Mouse (Mus musculus) limb, embryonic 11.5 days (tissue): Measurements from ENCODE around the gene Sh3pxd2a. TPM values are rescaled to one million over a fixed set of nuclear protein-coding genes. Genes with fewer than 3 reads are reported as not detected.

Experiments used
- ATAC-seq: fragments of 200-750 bp; cut with Nextera tagmentation; 2 replicates; pipeline ENCODE4 v1.8.0; 2017; ENCODE audit warnings: low read depth; ENCODE audit not compliant: insufficient number of reproducible peaks, low FRiP score, low TSS enrichment
- DNase-seq: peaks from one replicate; pipeline ENCODE4 v3.0.0-alpha.2; 2015; ENCODE audit warnings: low spot score
- H3K27ac ChIP-seq: fragments of 300-500 bp; sonication (generic); replicated peaks from 2 replicates; pipeline ENCODE4 v1.5.1; 2014; ENCODE audit warnings: low read depth, mild to moderate bottlenecking, low read length
- H3K27me3 ChIP-seq: fragments of 300-500 bp; sonication (generic); 2 replicates; pipeline ENCODE4 v1.6.1; 2014; ENCODE audit warnings: mild to moderate bottlenecking, low read length, mixed read lengths; ENCODE audit not compliant: control insufficient read depth, insufficient read depth
- H3K36me3 ChIP-seq: fragments of 300-500 bp; sonication (generic); 2 replicates; pipeline ENCODE4 v1.6.1; 2014; ENCODE audit warnings: mild to moderate bottlenecking, low read length, moderate library complexity, mixed read lengths; ENCODE audit not compliant: control insufficient read depth, insufficient read depth
- H3K4me1 ChIP-seq: fragments of 300-500 bp; sonication (generic); 2 replicates; pipeline ENCODE4 v1.6.1; 2014; ENCODE audit warnings: low read length, mixed read lengths; ENCODE audit not compliant: control insufficient read depth, insufficient read depth
- H3K4me2 ChIP-seq: fragments of 300-500 bp; sonication (generic); 2 replicates; pipeline ENCODE4 v1.6.1; 2014; ENCODE audit warnings: low read depth, mild to moderate bottlenecking, moderate library complexity; ENCODE audit not compliant: severe bottlenecking
- H3K4me3 ChIP-seq: fragments of 300-500 bp; sonication (generic); 2 replicates; pipeline ENCODE4 v1.5.1; 2014; ENCODE audit warnings: low read depth, low read length
- H3K9ac ChIP-seq: fragments of 300-500 bp; sonication (generic); 2 replicates; pipeline ENCODE4 v1.6.1; 2014; ENCODE audit warnings: mild to moderate bottlenecking, low read length
- H3K9me3 ChIP-seq: fragments of 300-500 bp; sonication (generic); 2 replicates; pipeline ENCODE4 v1.6.1; 2016; ENCODE audit warnings: low read length; ENCODE audit not compliant: control insufficient read depth
- WGBS: fragments of 180-500 bp; shearing (Covaris S2); extraction: QIAGEN DNeasy Blood & Tissue Kit; methylation state at CpG from one replicate; pipeline ENCODE4 v1.1.7; 2014; 5-methylcytosine and 5-hydroxymethylcytosine counted together
- polyA plus RNA-seq: library from polyadenylated mRNA; unstranded; fragments of >200 nt; fragmentation: Nextera tagmentation; extraction: Ambion mirVana; gene quantifications from 2 replicates; pipeline ENCODE4 v1.2.1, GENCODE M21; 2014

The Sh3pxd2a gene
- polyA plus RNA-seq, 1 experiment from 2014 or later, result 10.4 TPM

DNA sequence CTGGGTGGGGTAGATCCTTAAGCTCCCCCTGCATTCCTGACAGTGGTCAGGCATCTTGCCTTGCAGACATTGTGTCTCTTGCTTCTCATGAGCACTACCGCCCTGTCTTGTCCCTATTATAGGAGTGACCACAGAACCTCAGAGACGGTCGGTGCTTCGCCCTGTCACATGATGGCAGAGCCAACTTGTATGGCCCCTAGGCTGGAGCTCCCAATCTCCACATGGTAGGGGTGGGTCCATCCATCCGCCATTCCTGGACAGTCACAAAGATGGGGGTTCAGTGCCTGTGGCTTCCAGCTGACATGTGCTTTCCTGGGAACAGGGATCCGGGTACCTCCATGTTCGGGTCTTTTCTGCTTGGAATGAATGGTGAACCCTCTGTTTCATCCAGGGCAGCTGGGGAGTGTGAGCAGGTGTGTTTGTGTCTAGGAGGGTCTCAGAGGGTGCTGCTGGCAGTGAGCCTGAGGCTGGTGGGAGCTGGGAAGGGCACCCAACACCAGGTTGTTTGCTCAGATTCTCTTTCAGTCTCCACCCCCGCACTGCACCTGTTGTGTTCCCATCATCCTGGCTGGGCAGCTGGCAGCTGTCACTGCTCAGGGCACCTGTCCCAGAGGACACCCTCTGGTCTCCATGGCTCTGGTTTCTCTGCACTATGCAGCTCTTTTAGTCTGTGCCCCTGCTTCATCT lies 241.9 kb downstream of the Sh3pxd2a start:
- DNase-seq (no peak), ATAC-seq (peak; percentile 31; the same call in 1 of the 2 replicates)
- H3K9me3 ChIP-seq, result no peaks in the 10 kb centered on the region
- no peak overlapping the region for H3K4me2 ChIP-seq
- no peak overlapping the region for H3K9ac ChIP-seq
- H3K36me3 ChIP-seq, result no peaks in the 10 kb centered on the region
- H3K27me3 ChIP-seq, result no peaks in the 10 kb centered on the region
- H3K4me1 ChIP-seq, result no peaks in the 10 kb centered on the region
- 85% methylated on average over 8 of the region's 8 CpGs for WGBS
- H3K27ac ChIP-seq, result no peak overlapping the region
- H3K4me3 ChIP-seq, result no peak overlapping the region

DNA sequence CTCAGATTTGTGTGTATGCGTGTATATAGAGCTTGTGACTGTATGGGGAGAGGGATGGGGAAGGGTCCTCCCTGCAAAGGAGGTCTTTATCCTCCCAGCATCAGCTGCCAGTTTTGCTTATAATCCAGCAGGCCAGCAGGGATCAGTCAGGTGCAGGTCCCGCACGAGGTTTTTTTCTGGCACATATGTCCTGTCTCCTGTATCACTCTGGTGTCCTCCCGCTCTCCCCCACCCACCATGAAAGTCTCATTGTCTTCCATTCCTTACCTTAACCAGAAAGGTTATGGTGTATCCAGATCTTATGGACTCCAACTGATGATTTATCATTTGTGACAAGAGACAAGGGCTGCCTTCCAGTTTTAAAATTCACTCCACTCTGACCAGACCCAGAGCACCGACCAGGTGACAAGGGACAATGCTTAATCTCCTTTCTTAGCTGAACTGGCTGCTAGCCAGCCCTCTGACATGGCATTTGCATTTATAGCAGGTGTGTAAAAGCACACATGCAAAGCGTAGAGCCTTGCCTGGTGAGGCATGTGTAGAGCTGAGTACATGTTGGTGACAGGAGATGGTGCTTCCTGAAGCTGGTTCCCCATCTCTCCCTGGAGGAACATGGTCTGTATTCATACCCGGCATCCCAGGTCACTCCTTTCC lies 242.6 kb downstream of the Sh3pxd2a start:
- 81% methylated on average over 7 of the region's 7 CpGs for WGBS

DNA sequence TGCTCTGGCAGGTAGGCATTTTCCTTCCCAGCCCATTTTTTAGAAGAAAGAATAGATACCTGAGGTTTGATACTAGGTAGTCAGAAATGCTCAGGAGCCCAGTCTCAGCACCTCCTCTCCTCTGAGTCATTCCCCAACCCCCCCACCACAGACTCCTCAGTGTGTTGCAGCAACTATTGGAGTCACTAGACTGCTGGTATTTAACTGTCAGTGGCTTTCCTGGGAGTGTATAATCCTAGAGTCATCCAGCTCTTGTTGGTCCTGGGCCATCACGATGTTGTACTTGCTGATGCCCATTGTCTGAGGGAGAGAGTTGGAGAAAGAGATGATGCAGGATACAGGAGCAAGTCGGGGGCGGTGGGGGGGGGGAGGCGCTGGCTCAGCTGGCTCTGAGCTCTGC lies 243.2 kb downstream of the Sh3pxd2a start:
- Histone ChIP-seq H3K9me3 (no peaks in the 10 kb centered on the region), H3K9ac (no peak overlapping the region), H3K36me3 (no peaks in the 10 kb centered on the region), H3K4me2 (no peak overlapping the region), H3K27me3 (no peaks in the 10 kb centered on the region), H3K4me3 (no peak overlapping the region), H3K27ac (no peak overlapping the region), H3K4me1 (no peaks in the 10 kb centered on the region)
- no peak for DNase-seq
- 84% methylated on average over 4 of the region's 4 CpGs for WGBS
- no peak for ATAC-seq

More for the DNA sequence above, 242.6 kb downstream of the Sh3pxd2a start:
- Histone ChIP-seq H3K4me3 (no peak overlapping the region), H3K4me1 (no peaks in the 10 kb centered on the region), H3K27me3 (no peaks in the 10 kb centered on the region), H3K9ac (no peak overlapping the region), H3K27ac (no peak overlapping the region), H3K9me3 (no peaks in the 10 kb centered on the region), H3K4me2 (no peak overlapping the region), H3K36me3 (no peaks in the 10 kb centered on the region)
- ATAC-seq (no peak), DNase-seq (no peak)

DNA sequence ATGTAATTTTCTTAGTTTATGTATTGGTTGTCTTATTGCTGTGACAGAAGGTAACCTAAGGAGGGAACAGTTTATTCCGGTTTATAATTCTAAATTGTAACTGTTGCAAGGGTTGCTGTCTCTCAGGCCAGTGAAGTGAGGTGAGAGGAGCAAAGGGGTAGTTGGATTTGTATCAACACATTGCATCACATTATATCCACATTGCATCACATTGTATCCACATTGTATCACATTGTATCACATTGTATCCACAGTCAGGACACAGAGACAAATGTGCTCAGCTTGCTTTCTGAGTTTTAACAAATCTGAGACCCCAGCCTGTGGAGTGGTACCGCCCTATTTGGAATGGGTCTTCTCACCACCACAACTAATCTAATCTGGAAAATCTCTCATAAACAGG lies 244.0 kb downstream of the Sh3pxd2a start:
- DNase-seq, result no peak
- 95% methylated on average over 2 of the region's 2 CpGs for WGBS
- Histone ChIP-seq H3K9me3 (no peaks in the 10 kb centered on the region), H3K27ac (no peak overlapping the region), H3K4me3 (no peak overlapping the region), H3K4me1 (no peaks in the 10 kb centered on the region), H3K36me3 (no peaks in the 10 kb centered on the region), H3K27me3 (no peaks in the 10 kb centered on the region), H3K4me2 (no peak overlapping the region), H3K9ac (no peak overlapping the region)
- ATAC-seq, result no peak

DNA sequence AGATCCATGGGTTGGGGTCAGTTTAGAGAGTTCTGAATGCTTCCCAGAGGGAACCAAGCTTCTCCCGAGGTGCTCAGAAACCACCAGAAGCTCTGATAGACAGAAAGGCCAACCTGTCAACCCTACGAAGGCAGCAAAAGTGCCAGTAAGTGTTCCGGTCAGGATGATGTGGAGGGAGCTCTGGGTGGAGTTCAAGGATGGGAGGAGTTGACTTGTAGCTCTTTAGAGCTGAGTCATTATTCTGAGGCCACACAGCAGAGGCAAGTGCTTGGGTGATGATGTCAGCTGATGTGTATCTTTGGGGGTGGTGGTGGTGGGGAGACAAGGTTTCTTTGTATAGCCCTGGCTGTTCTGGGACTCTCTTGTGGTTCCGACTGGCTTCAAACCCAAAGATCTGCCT lies 244.6 kb downstream of the Sh3pxd2a start:
- no peak for DNase-seq
- Histone ChIP-seq H3K9ac (no peak overlapping the region), H3K27ac (no peak overlapping the region), H3K36me3 (no peaks in the 10 kb centered on the region), H3K4me2 (no peak overlapping the region), H3K9me3 (no peaks in the 10 kb centered on the region), H3K4me1 (no peaks in the 10 kb centered on the region), H3K4me3 (no peak overlapping the region), H3K27me3 (no peaks in the 10 kb centered on the region)
- WGBS, result 85% methylated on average over 4 of the region's 4 CpGs
- ATAC-seq, result no peak

GRCm38 (mm10) chr19:47216766-47217165 lies 247.4 kb downstream of the Sh3pxd2a start:
- WGBS, result 87% methylated on average over 5 of the region's 5 CpGs

DNA sequence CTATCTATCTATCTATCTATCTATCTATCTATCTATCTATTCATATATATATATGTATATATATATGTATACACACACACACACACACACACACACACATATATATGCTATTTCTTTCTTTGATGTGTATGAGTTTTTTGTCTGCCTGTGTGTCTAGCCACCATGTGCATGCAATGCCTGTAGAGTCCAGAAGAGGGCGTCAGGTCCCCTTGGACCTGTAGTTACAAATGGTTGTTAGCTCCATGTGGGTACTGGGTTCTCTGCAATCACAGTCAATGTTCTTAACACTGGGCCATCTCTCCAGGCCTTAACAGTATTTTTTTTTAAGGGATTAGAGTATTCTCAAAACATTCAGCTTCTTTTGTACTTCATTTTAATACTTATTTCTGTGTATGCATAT lies 250.7 kb downstream of the Sh3pxd2a start:
- no peak overlapping the region for H3K4me3 ChIP-seq
- no peaks in the 10 kb centered on the region for H3K9me3 ChIP-seq
- 75% methylated on average over 1 of the region's 1 CpGs for WGBS
- no peak overlapping the region for H3K27ac ChIP-seq
- H3K4me1 ChIP-seq, result no peaks in the 10 kb centered on the region
- no peak overlapping the region for H3K9ac ChIP-seq
- H3K4me2 ChIP-seq, result no peak overlapping the region
- no peaks in the 10 kb centered on the region for H3K36me3 ChIP-seq
- ATAC-seq (no peak), DNase-seq (no peak)
- H3K27me3 ChIP-seq, result no peaks in the 10 kb centered on the region

More at GRCm38 (mm10) chr19:47216766-47217165, 247.4 kb downstream of the Sh3pxd2a start:
- H3K9ac ChIP-seq, result no peak overlapping the region
- H3K27ac ChIP-seq, result no peak overlapping the region
- no peak overlapping the region for H3K4me3 ChIP-seq
- DNase-seq, result no peak
- no peak overlapping the region for H3K4me2 ChIP-seq
- no peaks in the 10 kb centered on the region for H3K36me3 ChIP-seq
- no peaks in the 10 kb centered on the region for H3K9me3 ChIP-seq
- no peak for ATAC-seq
- no peaks in the 10 kb centered on the region for H3K4me1 ChIP-seq
- H3K27me3 ChIP-seq, result no peaks in the 10 kb centered on the region

- Histone ChIP-seq H3K27me3 (no peaks in the 10 kb centered on the region), H3K9ac (no peak overlapping the region), H3K27ac (no peak overlapping the region), H3K4me3 (no peak overlapping the region), H3K4me1 (no peaks in the 10 kb centered on the region), H3K36me3 (no peaks in the 10 kb centered on the region), H3K9me3 (no peaks in the 10 kb centered on the region), H3K4me2 (no peak overlapping the region)
- 83% methylated on average over 7 of the region's 7 CpGs for WGBS
- DNase-seq, result no peak
- ATAC-seq, result no peak
Measured at GRCm38 (mm10) chr19:47212401-47212800, 251.8 kb downstream of the Sh3pxd2a start.
